Mouse (Mus musculus) lung, postnatal 0 days (tissue): Measurements from ENCODE around the gene Galnt7.

ENCODE experiments used
- CTCF ChIP-seq: IDR thresholded peaks from 2 replicates; pipeline ENCODE4 v1.5.1; 2016; ENCODE audit warnings: antibody characterized with exemption, mild to moderate bottlenecking
- EP300 ChIP-seq: IDR thresholded peaks from 2 replicates; pipeline ENCODE4 v1.6.1; 2016; ENCODE audit warnings: antibody characterized with exemption, mild to moderate bottlenecking, control low read depth

DNA sequence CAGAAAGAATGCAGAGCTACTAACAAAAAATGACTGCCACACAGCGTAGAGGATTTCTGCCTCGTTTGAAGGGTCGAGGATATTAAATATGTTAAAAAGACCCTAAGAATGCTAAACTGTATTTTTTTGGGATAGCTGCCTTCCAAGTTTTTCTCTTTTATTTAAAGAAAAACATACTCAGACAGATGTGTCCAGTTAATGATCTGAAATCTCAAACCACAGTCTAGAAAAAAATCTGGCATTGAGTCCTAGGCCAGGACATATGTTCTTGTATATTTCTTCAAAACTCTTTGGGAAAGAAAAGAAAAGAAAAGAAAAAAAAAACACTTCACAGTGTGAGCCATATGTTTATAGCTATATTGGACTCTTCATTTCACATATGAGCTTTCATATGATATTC lies 90.1 kb downstream of the Galnt7 start:
- TF ChIP-seq CTCF (no peak), EP300 (no peak)
